Mouse (Mus musculus) bone marrow, adult 2 months (tissue): Measurements from ENCODE around the gene Ttc16.

Source experiments
- CTCF ChIP-seq: fragments of 200-500 bp; IDR thresholded peaks from 2 replicates; pipeline ENCODE4 v1.5.1; 2011; ENCODE audit warnings: low read length, control low read depth; ENCODE audit not compliant: control insufficient read depth, insufficient read depth
- POLR2A ChIP-seq: fragments of 200-500 bp; IDR thresholded peaks from 2 replicates; pipeline ENCODE4 v1.6.1; 2011; ENCODE audit warnings: low read depth, mild to moderate bottlenecking, control low read depth, low read length, borderline replicate concordance; ENCODE audit not compliant: control insufficient read depth

- TF ChIP-seq CTCF, result no peak
- no peak for TF ChIP-seq POLR2A
Observed at GRCm38 (mm10) chr2:32779714-32780113, 4.3 kb upstream of the Ttc16 start.
